Mouse (Mus musculus): ENCODE data around the gene Cacna1b. TPM values are rescaled to one million over a fixed set of nuclear protein-coding genes. Genes with fewer than 3 reads are reported as not detected.

The Cacna1b gene
- total and polyA plus RNA-seq, 2 experiments, result not detected

GRCm38 (mm10) chr2:24796833-24797457 lies 34.0 kb upstream of the Cacna1b start:
- H3K79me2 ChIP-seq (ENCODE audit: control insufficient read depth, insufficient read depth, low read length), result no peaks in the 10 kb centered on the region
- H3K4me3 ChIP-seq (ENCODE audit: insufficient read depth, low read depth, low read length), result no peak overlapping the region
- H3K9ac ChIP-seq (ENCODE audit: low read depth, low read length), result no peak overlapping the region
- no peaks in the 10 kb centered on the region for H3K27me3 ChIP-seq (ENCODE audit: control insufficient read depth, insufficient read depth, low read length)
- 89% methylated on average over 5 of the region's 5 CpGs for WGBS
- no peaks in the 10 kb centered on the region for H3K4me1 ChIP-seq (ENCODE audit: control insufficient read depth, insufficient read depth, low read length)
- DNase-seq (ENCODE audit: extremely low read depth, low read depth, low spot score), result no peak
- H3K27ac ChIP-seq (replicated peaks; ENCODE audit: insufficient read depth, low read depth, low read length), result no peak overlapping the region
- H3K36me3 ChIP-seq (ENCODE audit: control insufficient read depth, insufficient read depth, low read length), result peaks cover 63% of the 10 kb centered on the region
- TF ChIP-seq POLR2A (IDR thresholded peaks at IDR 0.05; ENCODE audit: extremely low read depth, insufficient read depth, low read length), result no peak
- no peak for TF ChIP-seq CTCF (IDR thresholded peaks at IDR 0.05; ENCODE audit: low read depth, low read length)

- Histone ChIP-seq H3K27me3 (ENCODE audit: control insufficient read depth, insufficient read depth, low read length) (no peaks in the 10 kb centered on the region), H3K4me3 (ENCODE audit: insufficient read depth, low read depth, low read length) (no peak overlapping the region), H3K79me2 (ENCODE audit: control insufficient read depth, insufficient read depth, low read length) (no peaks in the 10 kb centered on the region), H3K27ac (replicated peaks; ENCODE audit: insufficient read depth, low read depth, low read length) (no peak overlapping the region), H3K9ac (ENCODE audit: low read depth, low read length) (no peak overlapping the region), H3K4me1 (ENCODE audit: control insufficient read depth, insufficient read depth, low read length) (no peaks in the 10 kb centered on the region), H3K36me3 (ENCODE audit: control insufficient read depth, insufficient read depth, low read length) (peaks cover 11% of the 10 kb centered on the region; the same call in 1 of the 2 replicates)
- no peak for TF ChIP-seq POLR2A (IDR thresholded peaks at IDR 0.05; ENCODE audit: extremely low read depth, insufficient read depth, low read length)
- no peak for TF ChIP-seq CTCF (IDR thresholded peaks at IDR 0.05; ENCODE audit: low read depth, low read length)
- DNase-seq (ENCODE audit: extremely low read depth, low read depth, low spot score), result peak; percentile 21
- WGBS, result 64% methylated on average over 4 of the region's 4 CpGs
These were observed 24.3 kb upstream of the Cacna1b start for GRCm38 (mm10) chr2:24787250-24787649.

- no peaks in the 10 kb centered on the region for H3K27me3 ChIP-seq (ENCODE audit: control insufficient read depth, insufficient read depth, low read length)
- no peak overlapping the region for H3K27ac ChIP-seq (replicated peaks; ENCODE audit: insufficient read depth, low read depth, low read length)
- no peaks in the 10 kb centered on the region for H3K36me3 ChIP-seq (ENCODE audit: control insufficient read depth, insufficient read depth, low read length)
- no peak overlapping the region for H3K4me3 ChIP-seq (ENCODE audit: insufficient read depth, low read depth, low read length)
- DNase-seq (ENCODE audit: extremely low read depth, low read depth, low spot score), result no peak
- H3K4me1 ChIP-seq (ENCODE audit: control insufficient read depth, insufficient read depth, low read length), result no peaks in the 10 kb centered on the region
- no peaks in the 10 kb centered on the region for H3K79me2 ChIP-seq (ENCODE audit: control insufficient read depth, insufficient read depth, low read length)
- 60% methylated on average over 4 of the region's 4 CpGs for WGBS
- no peak overlapping the region for H3K9ac ChIP-seq (ENCODE audit: low read depth, low read length)
- TF ChIP-seq CTCF (IDR thresholded peaks at IDR 0.05; ENCODE audit: low read depth, low read length) (no peak), POLR2A (IDR thresholded peaks at IDR 0.05; ENCODE audit: extremely low read depth, insufficient read depth, low read length) (no peak)
These were observed 18.3 kb upstream of the Cacna1b start for GRCm38 (mm10) chr2:24781253-24781652.

GRCm38 (mm10) chr2:24776831-24777230 lies 13.9 kb upstream of the Cacna1b start:
- Histone ChIP-seq H3K9ac (ENCODE audit: low read depth, low read length) (no peak overlapping the region), H3K27ac (replicated peaks; ENCODE audit: insufficient read depth, low read depth, low read length) (no peak overlapping the region), H3K79me2 (ENCODE audit: control insufficient read depth, insufficient read depth, low read length) (no peaks in the 10 kb centered on the region), H3K4me1 (ENCODE audit: control insufficient read depth, insufficient read depth, low read length) (no peaks in the 10 kb centered on the region), H3K4me3 (ENCODE audit: insufficient read depth, low read depth, low read length) (no peak overlapping the region), H3K36me3 (ENCODE audit: control insufficient read depth, insufficient read depth, low read length) (no peaks in the 10 kb centered on the region), H3K27me3 (ENCODE audit: control insufficient read depth, insufficient read depth, low read length) (no peaks in the 10 kb centered on the region)
- DNase-seq (ENCODE audit: extremely low read depth, low read depth, low spot score), result no peak
- TF ChIP-seq POLR2A (IDR thresholded peaks at IDR 0.05; ENCODE audit: extremely low read depth, insufficient read depth, low read length) (no peak), CTCF (IDR thresholded peaks at IDR 0.05; ENCODE audit: low read depth, low read length) (no peak)
- WGBS, result 39% methylated on average over 4 of the region's 5 CpGs

- H3K4me3 ChIP-seq (ENCODE audit: insufficient read depth, low read depth, low read length), result no peak overlapping the region
- H3K79me2 ChIP-seq (ENCODE audit: control insufficient read depth, insufficient read depth, low read length), result no peaks in the 10 kb centered on the region
- H3K4me1 ChIP-seq (ENCODE audit: control insufficient read depth, insufficient read depth, low read length), result no peaks in the 10 kb centered on the region
- no peak for TF ChIP-seq CTCF (IDR thresholded peaks at IDR 0.05; ENCODE audit: low read depth, low read length)
- TF ChIP-seq POLR2A (IDR thresholded peaks at IDR 0.05; ENCODE audit: extremely low read depth, insufficient read depth, low read length), result no peak
- no peaks in the 10 kb centered on the region for H3K36me3 ChIP-seq (ENCODE audit: control insufficient read depth, insufficient read depth, low read length)
- 72% methylated on average over 11 of the region's 11 CpGs for WGBS
- no peaks in the 10 kb centered on the region for H3K27me3 ChIP-seq (ENCODE audit: control insufficient read depth, insufficient read depth, low read length)
- no peak overlapping the region for H3K27ac ChIP-seq (replicated peaks; ENCODE audit: insufficient read depth, low read depth, low read length)
- no peak for DNase-seq (ENCODE audit: extremely low read depth, low read depth, low spot score)
- H3K9ac ChIP-seq (ENCODE audit: low read depth, low read length), result no peak overlapping the region
These were observed 13.1 kb upstream of the Cacna1b start for GRCm38 (mm10) chr2:24775951-24776587.

- H3K27me3 ChIP-seq (ENCODE audit: control insufficient read depth, insufficient read depth, low read length), result no peaks in the 10 kb centered on the region
- H3K4me3 ChIP-seq (ENCODE audit: insufficient read depth, low read depth, low read length), result no peak overlapping the region
- H3K9ac ChIP-seq (ENCODE audit: low read depth, low read length), result no peak overlapping the region
- no peak overlapping the region for H3K27ac ChIP-seq (replicated peaks; ENCODE audit: insufficient read depth, low read depth, low read length)
- DNase-seq (ENCODE audit: extremely low read depth, low read depth, low spot score), result no peak
- H3K36me3 ChIP-seq (ENCODE audit: control insufficient read depth, insufficient read depth, low read length), result no peaks in the 10 kb centered on the region
- TF ChIP-seq CTCF (IDR thresholded peaks at IDR 0.05; ENCODE audit: low read depth, low read length), result no peak
- no peak for TF ChIP-seq POLR2A (IDR thresholded peaks at IDR 0.05; ENCODE audit: extremely low read depth, insufficient read depth, low read length)
- no peaks in the 10 kb centered on the region for H3K4me1 ChIP-seq (ENCODE audit: control insufficient read depth, insufficient read depth, low read length)
- 60% methylated on average over 7 of the region's 7 CpGs for WGBS
- no peaks in the 10 kb centered on the region for H3K79me2 ChIP-seq (ENCODE audit: control insufficient read depth, insufficient read depth, low read length)
These were observed 11.9 kb upstream of the Cacna1b start for GRCm38 (mm10) chr2:24774832-24775231.

Data from liver, adult 2 months (tissue).